Mouse (Mus musculus) left cerebral cortex, postnatal 25 days (tissue): Measurements from ENCODE around the gene Mrps11. TPM values are rescaled to one million over a fixed set of nuclear protein-coding genes. Genes with fewer than 3 reads are reported as not detected.

ENCODE experiments used
- DNase-seq, 2 experiments: peaks; one replicate each; pipeline ENCODE4 v3.0.0; 2022; ENCODE audit warnings: low spot score in 2 of 2, mixed read lengths in 1 of 2
- intact Hi-C: fragments of 180-260 bp; cut with DNase I; formaldehyde crosslinking; loops from one replicate; pipeline ENCODE4 v1.15.1; 2025
- total RNA-seq, 2 experiments: library from RNA; stranded (reverse); gene quantifications; 2 replicates each; pipeline ENCODE4 v1.2.3; 2021

The Mrps11 gene
- 10 to 100 TPM; 33.3 to 38.5 TPM for total RNA-seq

DNA sequence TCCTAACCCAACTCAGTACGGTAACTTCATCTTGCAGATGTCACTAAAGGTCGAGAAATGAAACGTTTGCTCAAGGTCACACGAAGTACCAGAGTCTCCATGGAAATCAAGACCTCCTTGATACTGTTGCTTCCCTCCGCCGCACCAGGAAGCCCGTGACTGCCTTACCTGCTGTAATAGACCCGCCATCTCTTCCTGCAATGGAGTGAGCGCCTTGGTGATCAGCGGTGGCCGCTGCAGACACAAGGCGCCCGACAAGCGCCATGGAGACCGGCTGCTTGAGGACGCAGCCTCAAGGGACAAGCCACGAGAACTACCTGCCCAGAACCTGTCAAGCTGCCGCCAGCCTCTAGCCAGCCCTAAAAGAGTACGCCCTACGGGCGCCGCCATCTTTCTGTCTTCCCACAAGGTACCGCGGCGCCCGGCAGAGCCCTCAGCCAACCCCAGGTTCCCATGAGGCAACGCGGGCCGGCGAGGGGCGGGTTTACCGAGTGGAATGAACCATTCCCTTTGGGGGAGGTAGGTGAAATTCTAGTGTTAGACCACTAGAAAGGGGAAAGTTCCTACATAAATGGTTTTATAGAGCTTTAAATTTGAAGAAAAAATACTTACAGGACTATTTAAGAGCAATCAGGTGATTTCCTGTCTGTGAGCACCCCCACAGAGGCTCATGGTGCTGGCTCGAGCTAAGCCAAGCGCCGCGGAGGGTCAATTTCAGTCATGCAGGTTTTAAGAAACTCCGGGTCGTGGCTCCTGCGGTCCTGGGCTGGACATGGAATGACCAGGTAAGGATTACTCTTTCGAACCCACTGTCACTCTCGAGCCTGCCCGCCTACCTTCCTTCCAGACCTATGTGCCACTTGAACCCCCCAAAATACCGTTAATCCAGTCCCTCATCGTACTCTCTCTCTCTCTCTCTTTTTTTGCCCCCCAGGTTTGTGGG is at the start of gene Mrps11, which contains the start of gene Mrpl46:
Gene Mrps11 (plus strand): TSS at position 481 of the 943 bp plus-strand sequence.
Gene Mrpl46 (minus strand): TSS at position 893 of the 943 bp plus-strand sequence.
- intact Hi-C loops: no loop called here
- peak; percentile 87 to 88 for DNase-seq

DNA sequence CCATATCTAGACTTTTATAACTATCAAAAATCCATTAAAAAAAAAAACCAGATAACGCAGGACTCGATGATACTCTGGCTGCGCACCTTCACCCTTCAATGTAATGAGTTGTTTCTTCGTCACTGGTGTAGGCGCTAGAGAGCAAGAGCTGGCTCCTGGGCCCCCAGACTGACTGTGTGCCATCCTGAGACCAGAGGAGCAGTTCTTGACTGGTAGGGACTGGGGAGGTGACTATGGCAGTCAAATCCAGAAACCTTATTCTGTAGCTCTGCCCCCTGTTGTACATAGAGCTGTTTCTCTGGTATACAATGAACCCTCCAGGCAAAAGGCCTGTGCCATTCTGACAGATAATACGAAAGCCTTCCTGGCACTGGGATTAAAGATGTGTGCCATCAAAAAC is 45.7 kb upstream of the Mrps11 start:
- DNase-seq: no peak
- intact Hi-C loops: no loop called here

DNA sequence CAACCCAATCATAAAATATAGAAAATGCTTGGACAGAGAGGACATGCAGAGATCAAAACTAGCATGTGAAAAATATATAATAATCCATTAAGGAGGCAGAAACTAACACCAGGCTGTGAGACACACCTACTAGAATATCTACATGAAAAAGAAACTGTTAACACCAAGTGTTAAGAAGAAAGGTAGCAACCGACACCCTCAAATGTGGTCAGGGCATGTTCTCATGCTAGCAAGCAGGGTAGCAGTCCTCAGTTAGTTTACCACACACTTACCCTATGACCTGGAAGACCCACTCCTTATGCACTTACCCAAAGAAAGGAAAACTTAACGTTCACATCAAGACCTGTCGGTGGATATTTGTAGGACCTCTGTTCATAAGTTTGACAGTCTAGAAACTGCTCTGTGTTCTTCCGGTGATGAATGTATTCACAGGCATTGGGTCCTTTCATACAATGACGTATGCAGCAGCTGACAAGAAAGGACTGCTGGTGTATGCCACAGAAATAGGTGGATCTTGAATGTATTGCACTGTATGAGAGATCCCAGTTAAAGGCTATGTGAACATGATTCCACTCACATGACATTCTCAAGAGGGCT is 45.2 kb upstream of the Mrps11 start, which contains the start of gene Ntrk3:
Gene Ntrk3 (minus strand): TSS at position 399 of the 597 bp plus-strand sequence.
- DNase-seq: no peak
- intact Hi-C loops: no loop called here

DNA sequence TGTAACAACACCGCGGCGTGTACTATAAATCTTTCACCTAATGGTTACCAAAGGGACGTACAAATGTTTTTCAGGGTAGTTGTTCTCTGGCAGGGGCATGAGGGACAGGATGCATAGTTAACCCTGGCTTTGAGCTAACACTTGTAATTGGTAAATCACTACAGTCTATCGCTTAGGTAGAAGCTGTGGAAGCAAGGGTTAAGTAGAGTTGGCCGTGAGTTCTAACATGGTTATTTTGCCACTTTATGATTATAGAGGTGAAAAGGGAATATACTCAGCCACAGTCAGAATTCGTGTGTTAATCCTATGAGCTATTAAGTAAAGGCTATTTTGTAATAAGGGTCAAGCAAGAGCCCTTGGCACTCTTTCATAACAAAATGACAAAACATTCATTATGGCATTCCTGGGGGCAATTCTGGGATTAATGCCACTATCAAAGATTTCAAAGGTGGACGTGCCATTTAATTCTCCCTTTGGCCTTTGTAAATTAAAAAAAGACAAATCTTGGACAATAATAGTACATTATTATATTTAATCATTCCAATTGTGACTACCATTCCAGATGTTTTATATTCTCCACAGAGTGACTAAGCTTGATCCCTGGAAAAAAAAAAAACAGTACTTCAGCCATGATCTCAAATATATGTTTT is 43.4 kb upstream of the Mrps11 start:
- intact Hi-C loops: no loop called here
- DNase-seq: no peak

DNA sequence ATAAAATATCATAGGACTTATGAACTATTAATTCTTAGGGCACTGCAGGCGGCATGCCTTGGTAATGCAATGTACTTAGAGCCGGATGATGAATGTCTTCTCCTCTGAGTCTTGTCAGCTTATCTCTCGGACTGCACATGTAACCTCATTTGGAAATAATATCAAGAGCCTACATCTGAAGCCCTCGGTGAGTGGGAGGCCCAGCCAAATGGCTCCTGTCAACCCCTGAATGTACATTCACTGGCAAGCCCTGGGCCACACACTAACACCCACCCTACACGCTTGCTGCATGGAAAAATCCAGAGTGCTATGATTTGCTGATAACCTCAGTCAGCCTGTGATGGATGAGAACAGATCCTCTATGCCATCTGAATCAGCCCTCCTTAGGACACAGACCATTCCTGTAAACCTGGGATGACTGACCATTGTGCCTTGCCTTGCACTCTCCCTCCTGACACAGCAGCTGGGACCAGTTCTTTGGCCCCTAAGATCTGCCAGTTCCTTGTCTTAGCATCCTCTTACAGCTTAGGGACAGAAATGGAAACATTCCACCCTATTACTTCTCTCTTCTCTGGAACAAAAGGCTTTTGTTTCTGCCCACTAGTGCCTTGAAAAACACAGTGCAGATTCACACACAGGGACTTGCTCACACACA is 39.1 kb upstream of the Mrps11 start:
- no peak for DNase-seq
- intact Hi-C loops: no loop called here

DNA sequence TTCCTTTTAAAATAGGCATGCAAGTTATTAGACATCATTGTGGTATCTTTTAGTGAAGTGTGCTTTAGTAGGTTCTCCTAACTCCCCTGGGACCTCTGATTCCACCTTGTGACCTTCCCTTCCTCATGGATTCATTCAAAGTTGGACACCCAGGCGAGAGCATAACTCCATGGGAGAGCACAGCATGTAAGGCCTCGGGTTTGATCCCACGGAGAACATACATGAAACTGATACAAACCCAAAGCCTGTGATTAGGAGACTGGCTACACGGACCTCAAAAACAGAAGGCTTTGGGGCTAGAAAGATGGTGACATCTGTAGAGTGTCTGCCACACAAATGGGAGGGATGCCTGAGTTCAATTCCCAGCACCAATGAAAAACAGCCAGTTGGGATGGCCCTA is 30.0 kb upstream of the Mrps11 start:
- intact Hi-C loops: no loop called here
- no peak for DNase-seq

DNA sequence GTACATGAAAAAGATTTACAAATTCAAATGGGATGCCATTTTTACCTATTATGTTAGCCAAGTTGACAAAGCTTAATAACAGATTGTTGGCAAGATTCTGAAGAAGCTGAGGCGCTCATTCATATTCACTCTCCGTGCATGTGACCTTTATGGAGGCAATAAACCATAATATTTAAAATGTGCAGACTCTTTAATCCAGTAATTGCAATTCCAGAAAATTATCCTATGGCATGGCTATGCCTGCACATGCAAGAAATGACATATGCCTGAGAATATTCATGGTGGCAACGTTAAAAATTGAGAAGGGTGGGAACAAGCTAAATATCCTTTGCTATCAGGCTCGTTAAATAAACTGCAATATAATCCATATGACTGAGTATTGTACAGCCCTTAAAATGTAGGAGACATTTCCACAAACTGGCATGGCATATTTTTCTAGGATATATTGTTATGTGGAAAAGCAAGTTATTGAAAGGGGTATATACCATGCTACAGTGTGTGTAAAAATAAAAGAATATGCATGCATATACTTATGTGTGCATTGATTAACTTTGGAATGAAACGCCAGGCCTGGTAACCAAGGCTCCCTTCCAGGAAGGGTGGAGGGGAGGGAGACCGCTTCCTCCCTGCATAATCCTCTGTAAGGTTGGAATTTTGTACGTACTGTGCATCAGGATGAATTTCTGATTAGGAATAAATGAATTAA is 29.0 kb upstream of the Mrps11 start:
- no peak for DNase-seq
- intact Hi-C loops: no loop called here

DNA sequence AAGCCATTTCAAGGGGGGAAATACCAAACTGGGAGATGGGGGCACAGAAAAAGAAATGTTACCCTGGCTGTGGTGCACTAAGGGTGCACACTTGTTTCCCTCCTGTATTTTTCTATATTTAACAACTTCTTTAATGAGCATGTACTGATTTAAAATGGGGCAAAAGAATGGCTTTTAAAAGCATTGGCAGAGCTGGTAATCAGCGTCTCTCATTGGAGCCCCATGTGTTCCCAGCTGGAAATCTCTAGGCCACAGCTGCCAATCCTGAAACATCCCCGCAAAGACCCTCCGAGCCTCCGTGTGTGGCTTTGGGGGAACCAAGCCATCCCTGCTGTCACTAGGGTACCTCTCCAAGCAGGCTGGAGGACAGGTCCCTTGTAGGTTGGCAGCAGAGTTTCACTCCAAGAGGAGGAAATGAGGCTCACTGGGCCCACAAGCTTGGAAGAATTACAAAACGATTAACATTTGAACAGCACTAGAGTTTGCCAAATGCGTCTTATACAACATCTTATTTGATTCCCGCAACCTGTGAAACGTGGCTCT is 28.4 kb upstream of the Mrps11 start:
- intact Hi-C loops: no loop called here
- DNase-seq: no peak

DNA sequence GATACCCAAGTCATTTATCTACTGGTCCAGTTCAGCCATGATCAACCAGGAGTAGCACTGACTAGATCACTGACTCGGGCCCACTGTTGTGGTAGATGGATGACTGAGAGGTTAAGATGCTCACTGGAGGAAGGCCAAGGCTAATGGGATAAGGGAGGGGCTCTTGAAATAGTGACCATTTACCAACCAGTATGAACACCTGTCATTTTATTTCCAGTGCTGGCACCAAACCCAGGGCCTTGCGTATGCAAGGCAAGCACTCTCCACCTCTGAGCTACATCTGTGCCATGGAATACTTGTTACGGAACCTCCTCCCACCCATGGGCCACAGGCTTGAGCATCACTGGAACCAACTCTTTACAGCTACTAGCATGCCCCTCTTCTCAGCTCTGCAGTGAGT is 19.1 kb upstream of the Mrps11 start:
- intact Hi-C loops: loop anchor here (10.0 kb wide), 2 partner anchors 99 to 1629 kb away; no protein-coding TSS in a partner anchor
- DNase-seq: no peak

DNA sequence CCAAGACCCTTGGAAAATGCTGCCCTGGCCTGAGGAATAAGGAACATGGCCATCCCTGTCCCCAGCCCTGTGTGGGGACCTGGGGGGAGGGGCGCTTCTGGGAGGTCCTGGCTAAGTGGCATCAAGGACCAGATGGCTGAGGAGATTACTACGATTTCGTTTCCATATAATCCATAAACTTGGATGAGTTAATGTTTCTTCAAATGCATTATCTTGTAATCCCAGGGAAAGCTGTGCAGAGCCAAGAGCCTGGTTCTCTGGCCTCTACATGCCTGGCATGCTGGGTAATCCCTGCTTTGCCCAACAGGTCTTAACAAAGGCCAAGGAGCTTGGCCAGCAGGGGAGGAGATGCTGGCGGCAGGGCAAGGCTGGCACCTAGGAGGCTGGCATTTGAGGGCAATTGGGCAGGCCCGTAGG is 17.7 kb upstream of the Mrps11 start:
- intact Hi-C loops: loop anchor here (5.0 to 10.0 kb wide), 3 partner anchors 100 to 1630 kb away; no protein-coding TSS in a partner anchor
- DNase-seq: no peak

DNA sequence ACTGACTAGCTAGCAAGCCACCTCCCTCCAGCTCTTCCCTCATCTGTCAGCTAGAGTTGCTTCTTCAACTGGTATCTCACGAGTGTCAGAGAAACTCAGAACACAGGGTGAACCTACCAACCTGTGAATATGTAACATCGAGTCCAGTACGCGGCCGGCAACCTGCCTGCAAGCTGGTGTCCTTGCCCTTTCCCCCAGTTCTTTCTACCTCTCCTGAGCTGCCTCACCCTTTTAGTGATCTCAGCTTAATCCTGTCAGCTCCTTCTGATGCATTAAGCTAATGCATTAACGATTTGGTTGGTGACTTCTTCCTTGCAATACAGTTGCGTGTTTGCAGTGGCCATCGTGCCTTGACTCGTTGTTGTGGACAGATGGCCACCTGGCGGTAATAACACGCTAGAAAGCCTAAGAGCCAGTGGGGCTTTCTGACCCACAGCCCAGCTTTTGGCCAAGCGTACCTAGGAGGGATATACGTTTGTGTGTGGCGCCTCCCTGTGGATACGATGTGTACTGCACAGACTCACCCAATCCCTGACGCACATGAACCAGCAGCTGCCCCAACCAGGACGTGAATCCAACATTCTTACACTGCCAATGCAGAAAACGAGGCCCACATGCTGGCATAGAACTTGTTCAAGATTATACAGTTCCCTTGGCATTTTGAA is 16.8 kb upstream of the Mrps11 start:
- intact Hi-C loops: loop anchor here (2.0 to 10.0 kb wide), 4 partner anchors 101 to 1631 kb away; no protein-coding TSS in a partner anchor
- DNase-seq: peak; percentile 91 to 93

DNA sequence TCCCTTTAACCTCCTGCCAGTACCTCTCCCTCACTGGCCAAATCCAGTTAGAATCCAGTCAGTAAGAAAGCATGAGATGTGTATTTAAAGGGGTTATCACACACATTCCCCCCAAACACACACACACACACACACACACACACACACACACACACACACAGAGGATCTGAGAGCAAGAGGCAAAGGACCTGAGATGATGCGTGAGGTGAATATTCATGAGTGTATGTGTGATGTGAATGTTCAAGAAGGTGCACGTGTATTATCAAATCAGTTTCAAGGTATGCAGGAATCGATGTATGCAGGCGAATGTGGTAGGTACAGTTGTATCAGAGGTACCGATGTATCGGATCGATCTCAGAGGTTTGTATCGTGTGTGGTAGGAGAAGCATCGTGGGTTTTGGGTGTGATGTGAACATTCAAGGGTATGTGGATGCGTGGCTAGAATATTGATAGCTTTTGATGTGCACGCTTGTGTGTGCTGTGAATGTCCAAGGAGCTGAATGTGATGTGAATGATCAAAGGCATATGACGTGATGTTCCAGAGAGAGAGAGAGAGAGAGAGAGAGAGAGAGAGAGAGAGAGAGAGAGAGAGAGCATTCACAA is 14.9 kb upstream of the Mrps11 start:
- no peak for DNase-seq
- intact Hi-C loops: loop anchor here (2.0 to 10.0 kb wide), 4 partner anchors 103 to 1633 kb away; no protein-coding TSS in a partner anchor

DNA sequence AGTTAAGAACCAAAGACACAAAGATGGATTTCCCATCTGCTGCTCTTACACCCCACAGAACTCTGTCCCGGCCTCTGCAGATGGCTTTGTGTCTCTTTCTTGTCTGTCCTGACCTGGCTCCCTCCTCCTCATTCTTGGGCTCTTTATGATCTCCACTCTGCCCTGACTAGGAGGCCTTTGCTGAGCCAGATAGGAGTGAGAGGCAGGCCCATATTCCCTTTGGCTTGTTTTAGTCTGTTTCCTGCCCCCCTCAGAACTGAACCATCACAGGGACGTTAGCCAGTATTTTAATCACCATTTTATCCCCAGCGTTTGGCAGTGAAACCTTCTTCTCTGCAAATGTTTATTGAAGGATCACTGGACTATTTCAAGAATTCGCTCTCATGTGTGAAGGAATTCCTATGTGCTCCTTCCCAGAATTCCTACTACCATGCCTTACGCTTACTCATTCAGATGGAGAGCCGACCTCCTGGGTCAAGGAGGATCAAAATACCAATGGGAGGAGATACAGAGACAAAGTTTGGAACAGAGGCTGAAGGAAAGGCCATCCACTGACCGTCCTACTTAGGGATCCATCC is 13.8 kb upstream of the Mrps11 start:
- DNase-seq: no peak
- intact Hi-C loops: loop anchor here (5.0 to 10.0 kb wide), 3 partner anchors 104 to 1634 kb away; no protein-coding TSS in a partner anchor

DNA sequence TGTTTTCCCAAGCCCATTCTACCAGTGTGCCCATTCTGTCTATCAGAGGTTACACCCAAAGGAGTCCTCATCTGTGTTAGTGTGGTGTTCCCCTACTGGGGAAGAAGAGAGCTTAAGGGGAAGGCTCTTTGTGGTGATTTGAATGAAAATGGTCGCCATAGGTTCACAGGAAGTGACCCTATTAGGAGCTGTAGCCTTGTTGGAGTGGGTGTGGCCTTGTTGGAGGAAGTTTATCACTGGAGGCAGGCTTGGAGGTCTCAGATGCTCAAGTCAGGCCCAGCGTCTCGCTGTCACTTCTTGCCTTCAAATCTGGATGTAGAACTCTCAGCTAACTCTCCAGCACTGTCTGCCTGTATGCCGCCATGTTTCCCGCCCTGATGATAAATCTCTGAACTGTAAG is 12.0 kb upstream of the Mrps11 start:
- no peak for DNase-seq
- intact Hi-C loops: no loop called here

DNA sequence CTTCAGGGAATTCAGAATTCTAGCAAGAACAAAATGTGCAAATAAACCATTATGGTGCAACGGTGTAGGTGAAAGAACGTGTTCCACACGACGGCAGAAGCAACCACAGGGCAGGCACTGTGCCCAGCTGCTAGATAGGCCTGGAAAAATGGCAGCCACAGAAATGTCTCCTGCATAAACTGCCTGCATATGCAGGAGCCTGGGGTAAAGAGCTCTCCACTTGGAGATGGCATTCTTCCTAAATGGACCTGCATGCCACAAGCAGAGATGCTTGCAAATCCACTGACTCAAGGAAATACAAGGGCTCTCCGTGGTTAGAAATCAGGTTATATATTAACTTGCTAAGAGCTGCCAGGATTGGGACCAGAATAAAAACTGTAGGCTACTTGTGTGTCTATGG is 4.2 kb upstream of the Mrps11 start:
- no peak for DNase-seq
- intact Hi-C loops: no loop called here

DNA sequence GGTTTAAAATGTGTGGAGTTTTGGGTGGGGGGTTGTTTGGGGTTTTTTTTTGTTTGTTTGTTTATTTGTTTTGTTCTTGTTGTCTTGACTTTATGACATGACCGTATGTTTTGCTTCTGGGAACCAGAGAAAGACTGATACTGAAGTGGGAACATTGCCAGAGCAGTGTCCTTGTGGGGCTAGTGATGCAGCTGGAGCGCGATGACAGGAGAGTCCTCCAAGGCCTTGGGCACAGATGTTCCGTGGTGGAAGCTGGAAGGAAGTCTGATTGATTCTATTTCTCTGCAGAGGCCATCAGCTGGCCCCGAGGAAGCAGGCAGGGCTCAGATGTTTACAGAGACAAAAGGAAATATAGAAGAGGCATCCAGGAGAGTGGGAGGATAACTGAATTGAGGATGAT is 3.0 kb downstream of the Mrps11 start:
- intact Hi-C loops: no loop called here
- DNase-seq: no peak

DNA sequence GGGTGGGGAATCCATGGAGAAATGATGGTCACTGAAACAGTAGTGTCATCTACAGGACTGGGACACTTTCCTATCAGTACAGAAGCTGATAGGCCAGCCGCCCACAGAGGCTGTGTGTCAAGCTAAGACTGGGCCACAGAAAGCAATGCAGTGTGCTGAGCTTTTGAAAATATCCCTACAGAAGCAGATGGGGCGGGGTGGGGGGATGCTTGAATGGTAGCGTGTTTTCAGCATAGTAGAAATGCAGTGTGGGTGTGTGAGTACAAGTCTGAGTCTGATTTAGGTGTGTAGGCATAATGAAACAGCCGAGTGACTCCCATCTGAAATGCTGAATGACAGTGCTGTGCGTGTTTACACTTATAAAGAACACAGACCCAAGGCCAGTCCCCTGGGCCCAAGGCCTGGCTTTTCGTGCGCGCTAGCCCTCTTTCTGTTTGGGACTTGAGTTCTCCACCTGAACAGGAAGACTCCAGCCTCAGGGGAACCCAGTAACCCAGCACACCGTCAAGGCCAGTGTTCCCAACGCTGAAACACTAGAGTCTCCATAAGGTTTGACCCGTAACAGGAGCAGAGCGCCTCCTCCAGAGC is 5.0 kb downstream of the Mrps11 start:
- peak; percentile 39 to 82 for DNase-seq
- intact Hi-C loops: no loop called here
